Mouse (Mus musculus): ENCODE measurements around the gene Msantd4. TPM values are rescaled to one million over a fixed set of nuclear protein-coding genes. Genes with fewer than 3 reads are reported as not detected.
"Not testable (repeated sequence)": the region's sequence is repeated elsewhere in the genome, so short reads cannot be mapped to it uniquely, and the experiment has no call there.

The Msantd4 gene
- total RNA-seq (2014; rRNA removed) (55.5 and 62.0 TPM in 2 replicates), polyA plus RNA-seq (2015; fragmentation: Nextera tagmentation; extraction: Ambion mirVana) (31.0 and 39.3 TPM in 2 replicates)

DNA sequence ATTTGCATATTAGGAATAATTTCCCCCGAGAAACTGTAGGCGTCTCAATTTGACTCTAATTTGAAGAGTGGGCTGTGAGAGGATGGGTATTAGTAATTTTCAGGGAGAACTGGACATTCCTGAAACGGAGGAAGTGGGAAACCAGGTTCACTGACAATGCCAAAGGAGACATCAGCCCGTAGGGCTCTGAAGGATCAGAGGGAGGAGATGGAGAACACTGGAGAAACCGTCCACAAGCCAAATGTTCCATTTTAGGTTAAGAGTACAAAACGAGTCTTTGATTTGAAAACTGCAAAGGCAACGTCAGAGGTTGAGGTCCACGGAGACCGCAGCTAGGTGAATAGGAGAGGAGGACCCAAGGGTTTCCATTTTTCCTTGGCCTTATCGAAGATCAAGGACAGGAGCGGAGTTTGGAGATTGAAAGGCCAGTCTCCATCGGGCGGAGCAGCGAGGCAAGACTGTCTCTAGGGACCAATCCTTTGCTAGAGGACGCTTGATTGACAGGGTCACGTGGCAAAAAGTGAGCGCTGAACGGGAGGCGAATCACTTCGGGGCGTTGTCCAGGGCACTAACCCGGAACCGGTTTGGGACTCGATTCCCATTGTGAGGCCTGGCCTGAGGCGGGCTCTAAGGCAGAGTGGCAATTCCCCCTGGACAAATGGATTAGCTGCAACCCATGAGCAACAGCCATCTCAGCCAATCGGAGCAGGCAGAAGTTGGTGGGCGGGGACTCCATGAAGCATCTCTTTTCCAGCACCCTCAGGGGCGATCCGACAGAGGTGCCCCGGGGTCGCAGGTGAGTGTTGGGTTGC lies at the start of gene Msantd4:
Gene Msantd4, plus strand, starts transcription at position 735 of the 812 bp plus-strand sequence.
- H3K9ac ChIP-seq = peak within 1 kb of the TSS; percentile 68
- peak within 1 kb of the TSS; percentile 58 for H3K4me2 ChIP-seq (ENCODE audit: low read depth)
- H3K27ac ChIP-seq (ENCODE audit: low read depth, low read length) = peak within 1 kb of the TSS; percentile 86
- TF ChIP-seq CTCF (IDR thresholded peaks at IDR 0.05; ENCODE audit: low read depth) = peak; percentile 10; the same call in 1 of the 2 replicates
- DNase-seq (peak; percentile 99), ATAC-seq (peak; percentile 99)
- no peaks in the 10 kb centered on the region for H3K27me3 ChIP-seq (ENCODE audit: insufficient read depth, low read length)
- no peaks in the 10 kb centered on the region for H3K9me3 ChIP-seq (ENCODE audit: low read length)
- H3K36me3 ChIP-seq (ENCODE audit: insufficient read depth) = no peaks in the 10 kb centered on the region
- 1% methylated on average over 31 of the region's 31 CpGs for WGBS
- H3K4me1 ChIP-seq (ENCODE audit: insufficient read depth) = no peaks in the 10 kb centered on the region
- H3K4me3 ChIP-seq (ENCODE audit: low read depth, low read length) = peak within 1 kb of the TSS; percentile 84

DNA sequence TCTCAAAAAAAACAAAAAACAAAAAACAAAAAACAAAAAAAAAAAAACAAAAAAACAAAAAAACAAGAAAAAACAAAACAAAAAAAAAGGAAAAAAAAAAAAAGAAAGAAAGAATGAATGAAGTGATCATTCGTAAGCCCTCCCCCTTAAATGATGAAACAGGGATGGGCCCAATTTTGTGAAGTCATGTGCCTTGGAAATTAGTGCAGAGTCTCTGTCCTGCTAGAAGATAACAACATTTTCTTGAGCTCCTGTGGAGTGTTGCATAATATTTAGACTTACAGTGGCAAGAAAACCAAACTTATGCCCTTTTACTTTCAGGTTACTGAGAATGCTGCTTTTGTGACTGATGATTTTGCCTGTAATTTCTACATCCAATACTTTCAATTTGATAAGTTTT lies 23.2 kb upstream of the Msantd4 start:
- H3K9me3 ChIP-seq (ENCODE audit: low read length) = no peaks in the 10 kb centered on the region
- 86% methylated on average over 1 of the region's 1 CpGs for WGBS
- no peak overlapping the region for H3K9ac ChIP-seq
- H3K4me2 ChIP-seq (ENCODE audit: low read depth) = no peak overlapping the region
- no peak for DNase-seq
- no peak for ATAC-seq
- H3K27ac ChIP-seq (ENCODE audit: low read depth, low read length) = no peak overlapping the region
- H3K36me3 ChIP-seq (ENCODE audit: insufficient read depth) = no peaks in the 10 kb centered on the region
- TF ChIP-seq CTCF (IDR thresholded peaks at IDR 0.05; ENCODE audit: low read depth) = no peak
- H3K4me3 ChIP-seq (ENCODE audit: low read depth, low read length) = no peak overlapping the region
- H3K27me3 ChIP-seq (ENCODE audit: insufficient read depth, low read length) = no peaks in the 10 kb centered on the region
- no peaks in the 10 kb centered on the region for H3K4me1 ChIP-seq (ENCODE audit: insufficient read depth)

DNA sequence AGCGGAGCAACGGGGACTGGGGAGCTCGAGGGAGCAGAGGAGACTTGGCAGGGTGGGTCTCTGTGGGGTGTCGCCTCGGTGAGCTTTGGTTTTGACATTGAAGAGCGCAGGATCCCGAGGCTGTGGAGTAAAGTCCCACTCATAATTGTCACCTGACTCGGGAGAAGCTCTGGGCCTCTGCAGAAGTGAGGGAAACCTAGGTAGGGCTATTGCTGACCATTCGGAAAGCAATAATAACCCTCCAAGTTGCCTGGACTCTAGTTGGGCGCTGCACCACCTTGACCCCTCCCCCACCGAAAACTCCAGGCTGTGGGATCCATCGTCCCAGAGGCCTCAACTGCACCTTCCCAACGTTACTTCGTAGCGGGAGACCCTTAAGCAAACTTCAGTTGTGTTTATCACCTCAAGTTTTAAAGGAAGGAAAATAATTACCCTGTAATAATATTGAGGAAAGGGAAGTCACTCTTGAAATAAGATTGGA lies 318 bp downstream of the Msantd4 start:
- H3K27me3 ChIP-seq (ENCODE audit: insufficient read depth, low read length) = no peaks in the 10 kb centered on the region
- H3K27ac ChIP-seq (ENCODE audit: low read depth, low read length) = peak overlapping the region; percentile 75
- ATAC-seq (peak; percentile 44), DNase-seq (no peak)
- no peak for TF ChIP-seq CTCF (IDR thresholded peaks at IDR 0.05; ENCODE audit: low read depth)
- peak overlapping the region; percentile 55 for H3K4me2 ChIP-seq (ENCODE audit: low read depth)
- WGBS = under 1% methylated on average over 15 of the region's 15 CpGs
- no peaks in the 10 kb centered on the region for H3K36me3 ChIP-seq (ENCODE audit: insufficient read depth)
- no peaks in the 10 kb centered on the region for H3K4me1 ChIP-seq (ENCODE audit: insufficient read depth)
- no peaks in the 10 kb centered on the region for H3K9me3 ChIP-seq (ENCODE audit: low read length)
- peak overlapping the region; percentile 84 for H3K4me3 ChIP-seq (ENCODE audit: low read depth, low read length)
- H3K9ac ChIP-seq = peak overlapping the region; percentile 68

DNA sequence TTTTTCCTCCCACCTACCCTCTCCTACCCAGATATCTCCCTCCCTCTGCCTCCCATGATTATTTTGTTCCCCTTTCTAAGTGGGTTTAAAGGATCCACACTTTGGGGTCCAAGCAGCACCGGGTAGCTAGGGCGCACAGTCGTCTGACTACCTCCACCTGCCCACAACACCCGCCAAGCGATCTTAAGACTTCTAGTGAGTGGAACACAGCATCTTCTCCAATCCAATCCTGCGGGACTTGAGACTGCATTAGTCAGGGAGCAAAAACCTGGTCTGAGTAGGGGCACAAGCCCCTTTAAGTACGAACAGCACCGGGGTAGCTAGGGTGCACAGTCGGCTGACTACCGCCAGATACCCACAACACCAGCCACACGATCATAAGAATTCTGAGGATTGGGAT lies 24.4 kb downstream of the Msantd4 start:
- not testable (repeated sequence) for ATAC-seq; H3K9ac ChIP-seq; H3K4me3 ChIP-seq (ENCODE audit: low read depth, low read length); H3K4me1 ChIP-seq (ENCODE audit: insufficient read depth); H3K36me3 ChIP-seq (ENCODE audit: insufficient read depth); DNase-seq; H3K4me2 ChIP-seq (ENCODE audit: low read depth); H3K27ac ChIP-seq (ENCODE audit: low read depth, low read length); H3K27me3 ChIP-seq (ENCODE audit: insufficient read depth, low read length)
- peaks cover 13% of the 10 kb centered on the region for H3K9me3 ChIP-seq (ENCODE audit: low read length)
- WGBS = 95% methylated on average over 11 of the region's 11 CpGs

Small RNA genes lying within 50 kb of the gene (microRNA-seq; reads per million reads assigned to microRNA genes)
- 0 reads per million in 2 experiments for gene Gm23992

Other genes starting within 250 kb of the Msantd4 start
- 33.4 and 34.2 TPM in 2 replicates for gene Aasdhppt, start 67.1 kb upstream of the Msantd4 start, total RNA-seq (2014; rRNA removed)
- 29.3 and 32.7 TPM in 2 replicates for gene Aasdhppt, start 67.1 kb upstream of the Msantd4 start, polyA plus RNA-seq (2015; fragmentation: Nextera tagmentation; extraction: Ambion mirVana)
- gene Kbtbd3, start 66.7 kb upstream of the Msantd4 start, total RNA-seq (2014; rRNA removed) = 10.3 and 11.3 TPM in 2 replicates
- 7.0 and 8.4 TPM in 2 replicates for gene Kbtbd3, start 66.7 kb upstream of the Msantd4 start, polyA plus RNA-seq (2015; fragmentation: Nextera tagmentation; extraction: Ambion mirVana)

Data from forebrain, postnatal 0 days (tissue).